Mouse (Mus musculus) v-Abl transformed pro-B cells (cell line): ENCODE results near the gene Krt20.

Source experiments
- in situ Hi-C, 2 experiments: fragments of 400-800 bp; cut with MboI; formaldehyde crosslinking; loops; one replicate each; pipeline ENCODE4 v1.15.1; 2025; ENCODE audit not compliant: unreplicated experiment in 2 of 2

Krt20 gene

GRCm38 (mm10) chr11:99414463-99415147, 23.3 kb downstream of the Krt20 start:
- in situ Hi-C loops = no loop called here

- in situ Hi-C loops = no loop called here
Observed at GRCm38 (mm10) chr11:99413247-99413646, 24.7 kb downstream of the Krt20 start.

- in situ Hi-C loops = no loop called here
Observed at GRCm38 (mm10) chr11:99406186-99406585, 31.8 kb downstream of the Krt20 start.

GRCm38 (mm10) chr11:99399956-99400549, 37.9 kb downstream of the Krt20 start:
- in situ Hi-C loops = loop anchor here in 1 of 2 experiments (25.0 kb wide), 1 partner anchor 612 kb away; the partner anchor contains the start of gene Krt33a

- in situ Hi-C loops = loop anchor here in 1 of 2 experiments (25.0 kb wide), 1 partner anchor 613 kb away; the partner anchor contains the start of gene Krt33a
Observed at GRCm38 (mm10) chr11:99398832-99399231, 39.1 kb downstream of the Krt20 start.

- in situ Hi-C loops = loop anchor here in 1 of 2 experiments (25.0 kb wide), 1 partner anchor 614 kb away; the partner anchor contains the start of gene Krt33a
Observed at GRCm38 (mm10) chr11:99398084-99398483, 39.9 kb downstream of the Krt20 start.

- in situ Hi-C loops = loop anchor here in 1 of 2 experiments (25.0 kb wide), 1 partner anchor 616 kb away; the partner anchor contains the start of gene Krt33a
Observed at GRCm38 (mm10) chr11:99396661-99397060, 41.3 kb downstream of the Krt20 start.

- in situ Hi-C loops = loop anchor here in 1 of 2 experiments (25.0 kb wide), 1 partner anchor 616 kb away; the partner anchor contains the start of gene Krt33a
Observed at GRCm38 (mm10) chr11:99396034-99396433, 41.9 kb downstream of the Krt20 start.

GRCm38 (mm10) chr11:99392492-99392891, 45.5 kb downstream of the Krt20 start:
- in situ Hi-C loops = loop anchor here in 1 of 2 experiments (25.0 kb wide), 1 partner anchor 620 kb away; the partner anchor contains the start of gene Krt33a

GRCm38 (mm10) chr11:99391375-99391774, 46.6 kb downstream of the Krt20 start:
- in situ Hi-C loops = loop anchor here in 1 of 2 experiments (25.0 kb wide), 1 partner anchor 621 kb away; the partner anchor contains the start of gene Krt33a

GRCm38 (mm10) chr11:99390866-99391265, 47.1 kb downstream of the Krt20 start:
- in situ Hi-C loops = loop anchor here in 1 of 2 experiments (25.0 kb wide), 1 partner anchor 621 kb away; the partner anchor contains the start of gene Krt33a

- in situ Hi-C loops = loop anchor here in 1 of 2 experiments (25.0 kb wide), 1 partner anchor 623 kb away; the partner anchor contains the start of gene Krt33a
Observed at GRCm38 (mm10) chr11:99389264-99389663, 48.7 kb downstream of the Krt20 start, which contains the start of gene Krt10. Gene Krt10, minus strand, starts transcription at chr11:99389364.

GRCm38 (mm10) chr11:99388661-99389060, 49.3 kb downstream of the Krt20 start:
- in situ Hi-C loops = loop anchor here in 1 of 2 experiments (25.0 kb wide), 1 partner anchor 624 kb away; the partner anchor contains the start of gene Krt33a

GRCm38 (mm10) chr11:99385813-99386721, 51.9 kb downstream of the Krt20 start:
- in situ Hi-C loops = loop anchor here in 1 of 2 experiments (25.0 kb wide), 1 partner anchor 626 kb away; the partner anchor contains the start of gene Krt33a

GRCm38 (mm10) chr11:99379568-99379967, 58.4 kb downstream of the Krt20 start:
- in situ Hi-C loops = loop anchor here in 1 of 2 experiments (25.0 kb wide), 1 partner anchor 633 kb away; the partner anchor contains the start of gene Krt33a
